Mouse (Mus musculus): ENCODE measurements around the gene Fam199x. TPM values are rescaled to one million over a fixed set of nuclear protein-coding genes. Genes with fewer than 3 reads are reported as not detected.

The Fam199x gene
- 0.75 and 0.88 TPM in 2 replicates for polyA plus RNA-seq (2012; rRNA removed)

DNA sequence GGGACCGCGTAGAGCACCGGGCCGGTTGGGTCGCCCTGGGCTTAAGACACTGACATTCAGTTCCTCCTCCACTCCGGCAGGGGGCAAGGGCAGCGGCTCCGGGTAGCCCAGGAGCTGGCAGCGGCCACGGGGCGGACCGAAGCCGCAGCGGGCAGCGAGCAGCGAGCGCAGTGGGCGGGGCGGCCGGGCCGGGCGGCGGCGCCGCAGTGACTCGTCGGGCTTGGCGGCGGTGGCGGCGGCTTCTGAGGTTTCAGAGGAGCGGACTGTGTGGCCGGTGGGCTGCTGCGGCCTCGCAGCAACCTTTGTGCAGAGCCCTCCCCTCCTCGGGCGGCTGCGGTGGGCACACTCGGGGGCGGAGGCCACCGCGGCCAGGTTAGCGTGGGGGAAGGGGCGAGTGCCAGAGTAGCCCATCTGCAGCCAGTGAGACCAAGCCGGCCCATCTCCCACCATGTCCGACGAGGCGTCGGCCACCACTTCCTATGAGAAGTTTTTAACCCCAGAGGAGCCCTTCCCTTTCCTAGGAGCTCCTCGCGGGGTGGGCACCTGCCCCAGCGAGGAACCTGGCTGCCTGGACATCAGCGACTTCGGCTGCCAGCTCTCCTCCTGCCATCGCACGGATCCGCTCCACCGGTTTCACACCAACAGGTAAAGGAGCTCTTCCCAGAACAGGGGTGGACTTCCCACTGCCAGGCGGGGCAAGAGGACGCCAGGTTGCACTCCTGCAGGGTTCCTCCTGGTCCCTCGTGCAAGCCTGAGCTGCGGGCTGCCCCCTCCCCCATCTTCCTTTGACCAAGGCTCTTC lies at the start of gene Fam199x:
Fam199x (plus strand) TSS at position 170 of the 801 bp plus-strand sequence.
- Histone ChIP-seq H3K27ac (ENCODE audit: control insufficient read depth, insufficient read depth, low read length) (no peak within 1 kb of the TSS), H3K27me3 (ENCODE audit: control insufficient read depth, insufficient read depth, low read length) (no peaks in the 10 kb centered on the region), H3K4me3 (ENCODE audit: control insufficient read depth, insufficient read depth, low read length) (peak within 1 kb of the TSS; percentile 94), H3K36me3 (ENCODE audit: control insufficient read depth, insufficient read depth, low read length) (no peaks in the 10 kb centered on the region), H3K4me1 (replicated peaks; ENCODE audit: control insufficient read depth, insufficient read depth, low read length) (peaks cover 3% of the 10 kb centered on the region; the same call in 1 of the 2 replicates)
- WGBS = under 1% methylated on average over 52 of the region's 62 CpGs
- no peak for TF ChIP-seq POLR2A (IDR thresholded peaks at IDR 0.05; ENCODE audit: control insufficient read depth, extremely low read depth, insufficient read depth, low read length, poor library complexity)
- TF ChIP-seq CTCF (IDR thresholded peaks at IDR 0.05; ENCODE audit: borderline replicate concordance, control insufficient read depth, extremely low read depth, insufficient read depth, low read length, poor library complexity) = 0 out of 2 replicates have a peak, but pooled peaks have one; percentile 23
- DNase-seq = peak; percentile 68

- 51% methylated on average over 6 of the region's 6 CpGs for WGBS
- peak; percentile 37 for DNase-seq
Observed at GRCm38 (mm10) chrX:137015099-137015709, 34.2 kb upstream of the Fam199x start.

GRCm38 (mm10) chrX:137017668-137018067 lies 31.7 kb upstream of the Fam199x start:
- WGBS = 81% methylated on average over 1 of the region's 1 CpGs
- TF ChIP-seq POLR2A (IDR thresholded peaks at IDR 0.05; ENCODE audit: control insufficient read depth, extremely low read depth, insufficient read depth, low read length, poor library complexity) (no peak), CTCF (IDR thresholded peaks at IDR 0.05; ENCODE audit: borderline replicate concordance, control insufficient read depth, extremely low read depth, insufficient read depth, low read length, poor library complexity) (no peak)
- Histone ChIP-seq H3K27ac (ENCODE audit: control insufficient read depth, insufficient read depth, low read length) (no peak overlapping the region), H3K4me3 (ENCODE audit: control insufficient read depth, insufficient read depth, low read length) (no peak overlapping the region), H3K27me3 (ENCODE audit: control insufficient read depth, insufficient read depth, low read length) (no peaks in the 10 kb centered on the region), H3K4me1 (replicated peaks; ENCODE audit: control insufficient read depth, insufficient read depth, low read length) (no peaks in the 10 kb centered on the region), H3K36me3 (ENCODE audit: control insufficient read depth, insufficient read depth, low read length) (no peaks in the 10 kb centered on the region)
- no peak for DNase-seq

More at GRCm38 (mm10) chrX:137015099-137015709, 34.2 kb upstream of the Fam199x start:
- TF ChIP-seq POLR2A (IDR thresholded peaks at IDR 0.05; ENCODE audit: control insufficient read depth, extremely low read depth, insufficient read depth, low read length, poor library complexity) (no peak), CTCF (IDR thresholded peaks at IDR 0.05; ENCODE audit: borderline replicate concordance, control insufficient read depth, extremely low read depth, insufficient read depth, low read length, poor library complexity) (no peak)
- H3K4me1 ChIP-seq (replicated peaks; ENCODE audit: control insufficient read depth, insufficient read depth, low read length) = no peaks in the 10 kb centered on the region
- H3K27ac ChIP-seq (ENCODE audit: control insufficient read depth, insufficient read depth, low read length) = no peak overlapping the region
- H3K36me3 ChIP-seq (ENCODE audit: control insufficient read depth, insufficient read depth, low read length) = no peaks in the 10 kb centered on the region
- no peak overlapping the region for H3K4me3 ChIP-seq (ENCODE audit: control insufficient read depth, insufficient read depth, low read length)
- no peaks in the 10 kb centered on the region for H3K27me3 ChIP-seq (ENCODE audit: control insufficient read depth, insufficient read depth, low read length)

DNA sequence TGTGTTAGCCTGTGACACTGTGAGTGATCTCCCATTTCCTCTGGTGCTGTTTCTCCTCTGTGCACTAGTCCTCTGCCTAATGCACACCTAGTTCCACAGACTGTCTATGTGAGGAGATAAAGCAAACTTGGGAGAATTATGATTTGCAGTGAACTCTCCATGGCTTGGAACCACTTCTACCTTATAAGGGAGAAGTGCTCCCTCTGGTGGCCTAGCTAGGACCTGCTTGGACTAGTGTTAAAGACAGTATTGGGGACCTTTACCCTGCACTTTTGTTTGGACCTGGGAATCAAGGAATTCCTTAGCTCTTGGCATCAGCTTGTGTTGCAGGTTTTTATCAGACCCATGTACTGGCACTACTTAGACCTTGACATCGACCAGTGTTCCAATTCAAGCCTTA lies 30.1 kb upstream of the Fam199x start:
- Histone ChIP-seq H3K27me3 (ENCODE audit: control insufficient read depth, insufficient read depth, low read length) (no peaks in the 10 kb centered on the region), H3K4me3 (ENCODE audit: control insufficient read depth, insufficient read depth, low read length) (no peak overlapping the region), H3K36me3 (ENCODE audit: control insufficient read depth, insufficient read depth, low read length) (no peaks in the 10 kb centered on the region), H3K27ac (ENCODE audit: control insufficient read depth, insufficient read depth, low read length) (no peak overlapping the region), H3K4me1 (replicated peaks; ENCODE audit: control insufficient read depth, insufficient read depth, low read length) (no peaks in the 10 kb centered on the region)
- 13% methylated on average over 1 of the region's 1 CpGs for WGBS
- TF ChIP-seq CTCF (IDR thresholded peaks at IDR 0.05; ENCODE audit: borderline replicate concordance, control insufficient read depth, extremely low read depth, insufficient read depth, low read length, poor library complexity) = no peak
- TF ChIP-seq POLR2A (IDR thresholded peaks at IDR 0.05; ENCODE audit: control insufficient read depth, extremely low read depth, insufficient read depth, low read length, poor library complexity) = no peak
- DNase-seq = peak; percentile 55

DNA sequence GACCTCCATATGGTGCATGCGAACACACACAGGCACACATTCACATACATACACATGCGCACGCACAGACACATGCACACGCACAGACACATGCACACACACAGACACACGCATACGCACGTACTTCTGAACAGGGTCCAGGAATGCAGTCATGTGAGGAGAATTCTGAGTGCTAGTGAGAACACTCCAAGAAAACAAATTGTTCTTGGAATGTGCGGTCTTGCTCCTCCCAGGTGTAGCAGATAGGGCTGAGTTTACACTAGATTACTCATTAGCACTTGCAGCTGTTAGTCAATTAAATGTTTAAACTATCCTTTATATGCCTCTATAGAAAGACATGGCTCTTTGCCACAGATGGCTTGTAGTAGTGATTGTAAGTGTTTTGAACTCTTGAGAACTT lies 18.5 kb upstream of the Fam199x start:
- DNase-seq = no peak
- Histone ChIP-seq H3K27ac (ENCODE audit: control insufficient read depth, insufficient read depth, low read length) (no peak overlapping the region), H3K27me3 (ENCODE audit: control insufficient read depth, insufficient read depth, low read length) (no peaks in the 10 kb centered on the region), H3K4me3 (ENCODE audit: control insufficient read depth, insufficient read depth, low read length) (no peak overlapping the region), H3K4me1 (replicated peaks; ENCODE audit: control insufficient read depth, insufficient read depth, low read length) (no peaks in the 10 kb centered on the region), H3K36me3 (ENCODE audit: control insufficient read depth, insufficient read depth, low read length) (no peaks in the 10 kb centered on the region; the same call in 1 of the 2 replicates)
- TF ChIP-seq POLR2A (IDR thresholded peaks at IDR 0.05; ENCODE audit: control insufficient read depth, extremely low read depth, insufficient read depth, low read length, poor library complexity) (no peak), CTCF (IDR thresholded peaks at IDR 0.05; ENCODE audit: borderline replicate concordance, control insufficient read depth, extremely low read depth, insufficient read depth, low read length, poor library complexity) (no peak)
- WGBS = over 99% methylated on average over 8 of the region's 8 CpGs

DNA sequence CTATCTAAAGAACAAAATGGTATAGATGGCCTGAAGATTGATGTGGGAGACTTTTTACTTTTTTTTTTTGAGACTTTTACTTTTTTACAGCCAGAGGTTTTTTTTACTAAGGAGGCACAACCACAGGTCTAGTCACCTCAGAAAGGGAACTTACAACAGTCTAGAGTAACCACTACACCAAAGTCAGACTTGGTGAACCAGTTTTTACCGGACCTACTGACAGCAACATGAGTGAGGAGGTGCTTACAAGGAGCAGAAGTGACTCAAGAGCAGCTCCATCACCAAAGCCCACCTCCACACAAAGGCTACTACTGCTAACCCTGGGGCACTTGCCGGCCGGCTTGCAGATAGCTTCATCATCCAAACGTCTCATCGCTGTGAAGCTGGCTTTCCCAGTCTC lies 17.7 kb upstream of the Fam199x start:
- no peaks in the 10 kb centered on the region; the same call in 1 of the 2 replicates for H3K36me3 ChIP-seq (ENCODE audit: control insufficient read depth, insufficient read depth, low read length)
- no peak overlapping the region for H3K27ac ChIP-seq (ENCODE audit: control insufficient read depth, insufficient read depth, low read length)
- WGBS = 89% methylated on average over 5 of the region's 5 CpGs
- H3K27me3 ChIP-seq (ENCODE audit: control insufficient read depth, insufficient read depth, low read length) = no peaks in the 10 kb centered on the region
- no peak overlapping the region for H3K4me3 ChIP-seq (ENCODE audit: control insufficient read depth, insufficient read depth, low read length)
- no peak for DNase-seq
- TF ChIP-seq POLR2A (IDR thresholded peaks at IDR 0.05; ENCODE audit: control insufficient read depth, extremely low read depth, insufficient read depth, low read length, poor library complexity) = no peak
- TF ChIP-seq CTCF (IDR thresholded peaks at IDR 0.05; ENCODE audit: borderline replicate concordance, control insufficient read depth, extremely low read depth, insufficient read depth, low read length, poor library complexity) = no peak
- H3K4me1 ChIP-seq (replicated peaks; ENCODE audit: control insufficient read depth, insufficient read depth, low read length) = no peaks in the 10 kb centered on the region

Measured in thymus, adult 2 months (tissue).